Mouse (Mus musculus) stomach, postnatal 0 days (tissue): ENCODE measurements around the gene Otog.

ENCODE experiments used
- CTCF ChIP-seq: IDR thresholded peaks from 2 replicates; pipeline ENCODE4 v1.5.1; 2016; ENCODE audit warnings: antibody characterized with exemption, low read depth, mild to moderate bottlenecking, moderate library complexity
- EP300 ChIP-seq: optimal IDR thresholded peaks from 2 replicates; pipeline ENCODE3; 2016; ENCODE audit warnings: antibody characterized with exemption

DNA sequence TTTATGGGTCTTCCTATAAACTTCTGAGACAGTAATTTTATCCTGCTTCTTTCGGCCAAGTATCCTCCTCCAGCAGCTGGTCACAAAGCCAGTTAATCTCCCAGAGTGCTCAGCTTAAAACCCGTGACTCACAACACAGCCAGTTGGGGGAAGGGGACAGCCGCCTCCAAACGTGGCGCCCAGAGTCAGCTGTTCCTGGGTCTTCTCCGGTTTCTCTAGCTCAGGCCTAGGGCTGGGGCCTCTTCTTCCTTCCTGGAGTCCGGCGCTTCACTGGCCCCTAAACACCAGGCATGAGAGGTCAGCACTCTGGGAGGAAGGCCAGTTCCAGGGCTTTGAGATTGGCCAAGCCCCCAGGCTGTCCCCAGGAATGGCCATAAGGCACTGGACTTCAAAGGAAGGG is 112.4 kb downstream of the Otog start:
- no peak for TF ChIP-seq CTCF
- TF ChIP-seq EP300: no peak
